Mouse (Mus musculus): ENCODE data around the gene Gm20388.

DNA sequence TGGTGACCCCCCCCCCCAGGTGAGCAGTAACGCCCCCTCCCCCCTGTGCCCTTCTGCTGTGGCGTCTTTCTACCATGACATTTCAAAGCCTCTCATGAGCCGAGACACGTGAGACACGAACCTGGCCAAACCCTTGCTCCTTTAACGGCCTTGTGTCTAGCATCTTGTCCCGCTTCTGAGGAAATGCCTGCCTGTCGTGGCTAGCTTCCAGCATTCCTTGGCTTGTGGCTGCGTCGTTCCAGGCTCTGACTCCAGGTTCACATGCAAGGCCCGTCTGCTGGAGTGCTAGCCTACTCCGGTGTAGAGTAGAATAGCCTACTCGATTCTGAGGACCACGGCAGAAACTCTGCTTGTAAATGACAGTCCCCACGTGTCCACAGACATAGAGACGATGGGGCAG, 467.7 kb downstream of the Gm20388 start:
- TF ChIP-seq CTCF (IDR thresholded peaks at IDR 0.05; ENCODE audit: control insufficient read depth, insufficient read depth, low read length) (no peak), POLR2A (IDR thresholded peaks at IDR 0.05; ENCODE audit: borderline replicate concordance, control insufficient read depth, low read depth, low read length) (no peak)

Data from bone marrow, adult 2 months (tissue).